Mouse (Mus musculus) hindbrain, embryonic 10.5 days (tissue): ENCODE results near the gene Synpo2l. TPM values are rescaled to one million over a fixed set of nuclear protein-coding genes. Genes with fewer than 3 reads are reported as not detected.

Experiments used
- polyA plus RNA-seq: library from polyadenylated mRNA; unstranded; fragments of >200 nt; fragmentation: Nextera tagmentation; extraction: Ambion mirVana; gene quantifications from 2 replicates; pipeline ENCODE4 v1.2.1, GENCODE M21; 2016

The Synpo2l gene
- polyA plus RNA-seq, 1 experiment from 2014 or later = 0.46 TPM

Other genes with a start within 250 kb of the Synpo2l start
- 1.0 and 1.3 TPM in 2 replicates for gene Cfap70, start 216.1 kb downstream of the Synpo2l start, polyA plus RNA-seq
- 12.8 and 16.2 TPM in 2 replicates for gene Anxa7, start 188.2 kb downstream of the Synpo2l start, polyA plus RNA-seq
- gene Mss51, start 171.5 kb downstream of the Synpo2l start, polyA plus RNA-seq = 0.80 and 0.88 TPM in 2 replicates
- 39.7 and 44.8 TPM in 2 replicates for gene Ppp3cb, start 121.8 kb downstream of the Synpo2l start, polyA plus RNA-seq
- 12.7 and 14.0 TPM in 2 replicates for gene Usp54, start 27.3 kb downstream of the Synpo2l start, polyA plus RNA-seq
- gene Myoz1, start 11.8 kb downstream of the Synpo2l start, polyA plus RNA-seq = 0.27 and 0.51 TPM in 2 replicates
- 111 and 112 TPM in 2 replicates for gene Sec24c, start 6.0 kb upstream of the Synpo2l start, polyA plus RNA-seq
- 20.1 and 20.7 TPM in 2 replicates for gene Fut11, start 26.6 kb upstream of the Synpo2l start, polyA plus RNA-seq
- gene Chchd1, start 34.7 kb upstream of the Synpo2l start, polyA plus RNA-seq = 250 and 263 TPM in 2 replicates
- gene Zswim8, start 39.2 kb upstream of the Synpo2l start, polyA plus RNA-seq = 32.5 and 40.3 TPM in 2 replicates
- 23.3 and 28.3 TPM in 2 replicates for gene Ndst2, start 66.2 kb upstream of the Synpo2l start, polyA plus RNA-seq
- 38.2 and 48.8 TPM in 2 replicates for gene Camk2g, start 125.7 kb upstream of the Synpo2l start, polyA plus RNA-seq
- gene Plau, start 168.3 kb upstream of the Synpo2l start, polyA plus RNA-seq = 0.47 and 0.52 TPM in 2 replicates